Mouse (Mus musculus) spleen, postnatal 0 days (tissue): ENCODE data around the gene Fam168b. TPM values are rescaled to one million over a fixed set of nuclear protein-coding genes. Genes with fewer than 3 reads are reported as not detected.

Experiments used
- polyA plus RNA-seq: library from polyadenylated mRNA; unstranded; fragments of >200 nt; fragmentation: Nextera tagmentation; extraction: Ambion mirVana; gene quantifications from 2 replicates; pipeline ENCODE4 v1.2.1, GENCODE M21; 2015

Gene Fam168b
- polyA plus RNA-seq = 19.7 and 24.3 TPM in 2 replicates

GRCm38 (mm10) chr1:34842887-34843618 is at the start of gene Fam168b:
Gene Fam168b, minus strand, starts transcription at chr1:34843065.

GRCm38 (mm10) chr1:34849745-34850342 is 7.0 kb upstream of the Fam168b start, which contains the start of gene Plekhb2:
Gene Plekhb2, plus strand, starts transcription at chr1:34849976.

Other genes starting within 250 kb of the Fam168b start
- gene Plekhb2, start 6.9 kb upstream of the Fam168b start, polyA plus RNA-seq = 16.3 and 17.1 TPM in 2 replicates